Mouse (Mus musculus): ENCODE results near the gene Tcp11l2. TPM values are rescaled to one million over a fixed set of nuclear protein-coding genes. Genes with fewer than 3 reads are reported as not detected.

The Tcp11l2 gene
- polyA plus RNA-seq, 1 experiment from 2014 or later = 36.6 TPM

DNA sequence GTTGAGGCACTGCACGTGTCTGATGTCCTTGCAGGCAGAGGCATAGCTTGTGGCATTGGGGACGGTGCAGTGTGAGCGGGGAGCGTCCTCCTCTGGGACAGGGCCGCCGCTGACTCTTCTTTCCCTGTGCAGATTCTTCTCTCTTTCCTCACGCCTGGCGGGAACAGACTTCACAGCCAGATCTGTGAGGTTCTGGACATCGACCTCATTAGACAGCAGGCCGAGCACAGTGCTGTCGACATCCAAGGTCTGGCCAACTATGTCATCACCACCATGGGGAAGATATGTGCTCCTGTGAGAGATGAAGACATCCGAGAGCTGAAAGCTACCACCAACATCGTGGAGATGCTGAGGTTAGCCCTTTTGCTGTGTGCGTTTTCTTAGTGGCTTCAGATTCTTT is 14.5 kb downstream of the Tcp11l2 start:
- Histone ChIP-seq H3K9me3 (ENCODE audit: control insufficient read depth, low read length) (no peaks in the 10 kb centered on the region), H3K4me1 (replicated peaks; ENCODE audit: control insufficient read depth, insufficient read depth, low read length) (no peaks in the 10 kb centered on the region), H3K36me3 (ENCODE audit: control insufficient read depth, insufficient read depth) (peaks cover 8% of the 10 kb centered on the region), H3K4me2 (ENCODE audit: low read length) (no peak overlapping the region), H3K9ac (replicated peaks; ENCODE audit: low read depth, low read length) (no peak overlapping the region), H3K27me3 (replicated peaks; ENCODE audit: control insufficient read depth, insufficient read depth, low read length) (no peaks in the 10 kb centered on the region), H3K4me3 (replicated peaks; ENCODE audit: low read length) (no peak overlapping the region), H3K27ac (ENCODE audit: low read length) (no peak overlapping the region)
- 86% methylated on average over 14 of the region's 14 CpGs for WGBS
- ATAC-seq = no peak

DNA sequence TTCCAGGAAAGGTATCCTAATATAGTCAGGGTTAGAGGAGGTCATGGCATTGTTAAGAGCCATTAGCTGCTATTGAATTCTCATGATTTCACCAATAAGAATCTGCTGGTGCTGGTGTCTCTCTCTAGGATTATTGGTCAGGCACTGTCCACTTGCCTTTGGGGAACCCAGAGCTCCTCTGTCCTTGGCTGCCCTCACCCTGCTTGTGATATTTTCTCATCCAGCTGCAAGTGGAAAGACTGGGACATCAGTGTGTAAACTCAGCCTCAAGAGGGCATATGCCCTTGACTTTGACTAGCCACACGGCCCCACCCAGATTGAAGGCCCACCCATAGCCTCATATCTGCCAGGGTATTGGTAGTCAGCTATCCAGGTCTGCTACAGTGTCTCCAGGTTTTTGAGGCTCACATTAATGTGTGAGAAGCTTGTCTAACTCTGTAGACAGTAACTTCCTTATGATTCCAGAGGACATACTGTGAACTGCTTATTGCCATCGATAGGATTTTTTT is 15.3 kb downstream of the Tcp11l2 start:
- no peak for ATAC-seq

DNA sequence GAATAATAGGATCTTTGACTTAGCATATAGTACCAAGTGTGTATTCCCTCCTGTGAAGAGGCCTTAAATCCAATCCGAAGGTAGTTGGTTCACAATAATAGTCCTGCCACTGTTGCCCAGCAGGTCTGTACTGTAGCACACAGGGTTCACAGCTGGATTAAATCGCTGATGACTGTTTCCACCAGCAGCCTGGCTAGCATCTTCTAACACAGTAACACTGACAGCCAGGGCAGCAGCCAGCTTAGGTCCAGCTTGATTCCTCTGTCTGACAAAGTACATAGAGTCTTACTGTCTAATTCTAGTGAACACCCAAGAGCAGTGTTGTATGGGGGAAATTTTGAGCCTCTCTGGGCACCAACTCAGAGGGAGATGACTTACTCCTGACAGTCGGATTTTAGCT is 16.3 kb downstream of the Tcp11l2 start:
- Histone ChIP-seq H3K9ac (replicated peaks; ENCODE audit: low read depth, low read length) (no peak overlapping the region), H3K4me3 (replicated peaks; ENCODE audit: low read length) (no peak overlapping the region), H3K9me3 (ENCODE audit: control insufficient read depth, low read length) (no peaks in the 10 kb centered on the region), H3K27ac (ENCODE audit: low read length) (no peak overlapping the region), H3K36me3 (ENCODE audit: control insufficient read depth, insufficient read depth) (peaks cover 4% of the 10 kb centered on the region), H3K4me1 (replicated peaks; ENCODE audit: control insufficient read depth, insufficient read depth, low read length) (no peaks in the 10 kb centered on the region; the same call in 1 of the 2 replicates), H3K4me2 (ENCODE audit: low read length) (no peak overlapping the region), H3K27me3 (replicated peaks; ENCODE audit: control insufficient read depth, insufficient read depth, low read length) (no peaks in the 10 kb centered on the region)
- no peak for ATAC-seq
- WGBS = 47% methylated on average over 3 of the region's 3 CpGs

More for the DNA sequence above, 15.3 kb downstream of the Tcp11l2 start:
- H3K27me3 ChIP-seq (replicated peaks; ENCODE audit: control insufficient read depth, insufficient read depth, low read length) = no peaks in the 10 kb centered on the region
- peaks cover 8% of the 10 kb centered on the region for H3K36me3 ChIP-seq (ENCODE audit: control insufficient read depth, insufficient read depth)
- no peaks in the 10 kb centered on the region for H3K4me1 ChIP-seq (replicated peaks; ENCODE audit: control insufficient read depth, insufficient read depth, low read length)
- H3K4me2 ChIP-seq (ENCODE audit: low read length) = no peak overlapping the region
- no peak overlapping the region for H3K4me3 ChIP-seq (replicated peaks; ENCODE audit: low read length)
- no peak overlapping the region for H3K9ac ChIP-seq (replicated peaks; ENCODE audit: low read depth, low read length)
- 97% methylated on average over 2 of the region's 2 CpGs for WGBS
- H3K9me3 ChIP-seq (ENCODE audit: control insufficient read depth, low read length) = no peaks in the 10 kb centered on the region
- H3K27ac ChIP-seq (ENCODE audit: low read length) = no peak overlapping the region

- ATAC-seq = no peak
- no peak overlapping the region for H3K27ac ChIP-seq (ENCODE audit: low read length)
- no peaks in the 10 kb centered on the region for H3K9me3 ChIP-seq (ENCODE audit: control insufficient read depth, low read length)
- H3K9ac ChIP-seq (replicated peaks; ENCODE audit: low read depth, low read length) = no peak overlapping the region
- H3K4me3 ChIP-seq (replicated peaks; ENCODE audit: low read length) = no peak overlapping the region
- peaks cover 3% of the 10 kb centered on the region; the same call in 1 of the 2 replicates for H3K36me3 ChIP-seq (ENCODE audit: control insufficient read depth, insufficient read depth)
- 52% methylated on average over 3 of the region's 3 CpGs for WGBS
- no peaks in the 10 kb centered on the region; the same call in 1 of the 2 replicates for H3K4me1 ChIP-seq (replicated peaks; ENCODE audit: control insufficient read depth, insufficient read depth, low read length)
- no peaks in the 10 kb centered on the region for H3K27me3 ChIP-seq (replicated peaks; ENCODE audit: control insufficient read depth, insufficient read depth, low read length)
- H3K4me2 ChIP-seq (ENCODE audit: low read length) = no peak overlapping the region
Observed at GRCm38 (mm10) chr10:84597127-84597785, 20.8 kb downstream of the Tcp11l2 start.

GRCm38 (mm10) chr10:84598172-84598571 is 21.7 kb downstream of the Tcp11l2 start:
- Histone ChIP-seq H3K9me3 (ENCODE audit: control insufficient read depth, low read length) (no peaks in the 10 kb centered on the region), H3K27ac (ENCODE audit: low read length) (no peak overlapping the region), H3K4me2 (ENCODE audit: low read length) (no peak overlapping the region), H3K36me3 (ENCODE audit: control insufficient read depth, insufficient read depth) (peaks cover 3% of the 10 kb centered on the region; the same call in 1 of the 2 replicates), H3K4me3 (replicated peaks; ENCODE audit: low read length) (no peak overlapping the region), H3K9ac (replicated peaks; ENCODE audit: low read depth, low read length) (no peak overlapping the region), H3K27me3 (replicated peaks; ENCODE audit: control insufficient read depth, insufficient read depth, low read length) (no peaks in the 10 kb centered on the region), H3K4me1 (replicated peaks; ENCODE audit: control insufficient read depth, insufficient read depth, low read length) (no peaks in the 10 kb centered on the region; the same call in 1 of the 2 replicates)
- ATAC-seq = no peak
- 41% methylated on average over 1 of the region's 1 CpGs for WGBS

- no peak for ATAC-seq
- no peak overlapping the region for H3K4me3 ChIP-seq (replicated peaks; ENCODE audit: low read length)
- no peak overlapping the region for H3K4me2 ChIP-seq (ENCODE audit: low read length)
- no peaks in the 10 kb centered on the region for H3K27me3 ChIP-seq (replicated peaks; ENCODE audit: control insufficient read depth, insufficient read depth, low read length)
- H3K4me1 ChIP-seq (replicated peaks; ENCODE audit: control insufficient read depth, insufficient read depth, low read length) = no peaks in the 10 kb centered on the region; the same call in 1 of the 2 replicates
- 71% methylated on average over 6 of the region's 6 CpGs for WGBS
- no peak overlapping the region for H3K27ac ChIP-seq (ENCODE audit: low read length)
- H3K36me3 ChIP-seq (ENCODE audit: control insufficient read depth, insufficient read depth) = 0 out of 2 replicates have a peak, but pooled peaks cover 2% of the 10 kb centered on the region
- H3K9me3 ChIP-seq (ENCODE audit: control insufficient read depth, low read length) = no peaks in the 10 kb centered on the region
- H3K9ac ChIP-seq (replicated peaks; ENCODE audit: low read depth, low read length) = no peak overlapping the region
Observed at GRCm38 (mm10) chr10:84600136-84600535, 23.7 kb downstream of the Tcp11l2 start.

DNA sequence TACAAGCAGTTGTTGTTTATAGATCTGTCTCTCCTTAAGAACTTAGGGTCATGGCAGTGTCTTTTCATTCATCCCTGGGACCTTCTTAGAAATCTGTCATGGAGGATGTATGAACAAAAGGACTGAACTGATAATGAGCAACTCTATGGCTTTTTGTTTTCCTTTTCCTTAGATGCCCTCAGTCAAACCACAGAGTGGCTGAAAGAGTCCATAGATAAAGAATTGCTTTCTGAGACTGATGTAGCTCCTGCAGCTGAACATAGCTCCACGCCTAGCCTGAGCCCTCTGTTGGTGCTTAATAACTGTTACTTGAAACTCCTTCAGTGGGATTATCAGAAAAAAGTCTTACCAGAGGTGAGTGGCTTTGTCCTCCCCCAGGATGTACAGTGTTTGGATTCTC is 27.9 kb downstream of the Tcp11l2 start:
- no peak for ATAC-seq
- no peak overlapping the region for H3K4me3 ChIP-seq (replicated peaks; ENCODE audit: low read length)
- no peaks in the 10 kb centered on the region for H3K4me1 ChIP-seq (replicated peaks; ENCODE audit: control insufficient read depth, insufficient read depth, low read length)
- 48% methylated on average over 1 of the region's 1 CpGs for WGBS
- no peak overlapping the region for H3K4me2 ChIP-seq (ENCODE audit: low read length)
- no peaks in the 10 kb centered on the region for H3K27me3 ChIP-seq (replicated peaks; ENCODE audit: control insufficient read depth, insufficient read depth, low read length)
- no peak overlapping the region for H3K9ac ChIP-seq (replicated peaks; ENCODE audit: low read depth, low read length)
- no peak overlapping the region for H3K27ac ChIP-seq (ENCODE audit: low read length)
- peaks cover 5% of the 10 kb centered on the region; the same call in 1 of the 2 replicates for H3K36me3 ChIP-seq (ENCODE audit: control insufficient read depth, insufficient read depth)
- H3K9me3 ChIP-seq (ENCODE audit: control insufficient read depth, low read length) = no peaks in the 10 kb centered on the region

DNA sequence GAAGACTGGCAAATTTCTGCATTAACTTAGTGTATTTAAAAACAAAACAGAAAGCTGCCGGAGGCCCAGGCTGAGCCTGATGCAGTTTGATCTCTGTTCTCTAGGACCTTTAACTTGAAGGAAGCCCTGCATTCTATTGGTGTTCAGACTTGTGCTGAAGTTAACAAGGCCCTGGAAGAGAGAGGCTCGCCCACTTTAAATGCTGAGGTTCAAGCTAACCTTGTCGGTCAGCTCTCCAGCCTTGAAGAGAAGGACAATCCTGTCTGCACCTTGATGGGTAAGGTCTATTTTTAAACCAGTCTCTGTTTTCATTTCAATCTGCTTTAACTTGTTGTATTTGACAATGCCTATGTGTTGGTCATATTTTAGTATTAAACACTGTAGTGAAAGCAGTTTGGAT is 31.9 kb downstream of the Tcp11l2 start:
- H3K4me1 ChIP-seq (replicated peaks; ENCODE audit: control insufficient read depth, insufficient read depth, low read length) = no peaks in the 10 kb centered on the region
- ATAC-seq = no peak
- no peaks in the 10 kb centered on the region for H3K9me3 ChIP-seq (ENCODE audit: control insufficient read depth, low read length)
- H3K4me3 ChIP-seq (replicated peaks; ENCODE audit: low read length) = no peak overlapping the region
- H3K9ac ChIP-seq (replicated peaks; ENCODE audit: low read depth, low read length) = no peak overlapping the region
- peaks cover 5% of the 10 kb centered on the region; the same call in 1 of the 2 replicates for H3K36me3 ChIP-seq (ENCODE audit: control insufficient read depth, insufficient read depth)
- no peak overlapping the region for H3K27ac ChIP-seq (ENCODE audit: low read length)
- H3K4me2 ChIP-seq (ENCODE audit: low read length) = no peak overlapping the region
- H3K27me3 ChIP-seq (replicated peaks; ENCODE audit: control insufficient read depth, insufficient read depth, low read length) = no peaks in the 10 kb centered on the region
- WGBS = 81% methylated on average over 3 of the region's 3 CpGs

GRCm38 (mm10) chr10:84610324-84610723 is 33.9 kb downstream of the Tcp11l2 start:
- H3K36me3 ChIP-seq (ENCODE audit: control insufficient read depth, insufficient read depth) = peaks cover 3% of the 10 kb centered on the region; the same call in 1 of the 2 replicates
- H3K4me3 ChIP-seq (replicated peaks; ENCODE audit: low read length) = no peak overlapping the region
- H3K4me1 ChIP-seq (replicated peaks; ENCODE audit: control insufficient read depth, insufficient read depth, low read length) = no peaks in the 10 kb centered on the region
- no peaks in the 10 kb centered on the region for H3K27me3 ChIP-seq (replicated peaks; ENCODE audit: control insufficient read depth, insufficient read depth, low read length)
- H3K4me2 ChIP-seq (ENCODE audit: low read length) = no peak overlapping the region
- WGBS = 70% methylated on average over 4 of the region's 4 CpGs
- no peak overlapping the region for H3K9ac ChIP-seq (replicated peaks; ENCODE audit: low read depth, low read length)
- H3K27ac ChIP-seq (ENCODE audit: low read length) = no peak overlapping the region
- no peak for ATAC-seq
- no peaks in the 10 kb centered on the region for H3K9me3 ChIP-seq (ENCODE audit: control insufficient read depth, low read length)

Measured in forebrain, embryonic 16.5 days (tissue).